Mouse (Mus musculus): ENCODE data around the gene Prkn.

DNA sequence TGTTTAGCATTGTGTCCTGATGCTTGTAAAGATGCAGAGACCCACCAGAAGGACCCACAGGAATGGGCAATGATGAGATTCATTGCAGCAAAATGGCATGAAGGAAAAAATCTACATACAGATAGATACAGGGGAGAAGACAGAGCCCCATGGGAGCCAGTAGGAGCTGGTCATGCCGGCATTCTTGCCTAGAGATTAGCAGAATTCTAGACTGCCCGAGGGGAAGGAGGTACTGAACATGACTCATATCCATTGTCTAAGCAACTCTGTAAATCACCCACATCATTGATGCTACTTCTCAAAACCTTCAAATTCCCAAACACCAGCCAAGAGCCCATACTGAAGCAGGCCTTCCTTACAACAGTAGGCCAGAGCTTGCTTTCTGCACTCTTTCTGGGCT is 591.1 kb downstream of the Prkn start:
- TF ChIP-seq CTCF (IDR thresholded peaks at IDR 0.05; ENCODE audit: extremely low read depth, insufficient read depth, low read length) (no peak), POLR2A (IDR thresholded peaks at IDR 0.05; ENCODE audit: extremely low read depth, insufficient read depth, low read length) (no peak)
